8 mouse cellular contexts compared by ENCODE assay signal in the genomic region with DNA sequence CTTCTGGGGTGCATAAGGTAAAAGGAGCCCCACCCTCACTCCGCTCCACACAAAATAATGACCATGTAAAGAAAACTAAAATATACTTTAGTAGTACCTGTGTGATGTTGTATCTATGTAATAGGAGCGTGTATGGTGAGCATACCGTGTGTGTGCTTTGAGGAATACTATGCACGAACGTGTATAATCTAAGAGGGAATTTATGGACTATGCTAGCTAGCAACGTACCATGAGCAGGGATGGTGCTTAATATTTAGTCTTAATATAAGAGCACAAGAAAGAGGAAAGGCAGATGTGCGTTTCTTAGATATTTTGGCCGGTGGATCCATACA. TPM values are rescaled to one million over a fixed set of nuclear protein-coding genes. Genes with fewer than 3 reads are reported as not detected.
DNase-seq lines count a peak whose midpoint lies in the region; ATAC-seq and TF ChIP-seq lines count a peak whose summit lies in the region.

No protein-coding gene starts in this region.

- no peaks in the 10 kb centered on the region for H3K9me3 ChIP-seq in embryonic facial prominence, embryonic 12.5 days
- H3K9me3 ChIP-seq in intestine, embryonic 14.5 days (ENCODE audit: control insufficient read depth, low read length), result no peaks in the 10 kb centered on the region
- no peaks in the 10 kb centered on the region for H3K9me3 ChIP-seq in neural tube, embryonic 12.5 days

- WGBS in liver, adult 2 months, result 3% methylated on average over 8 of the region's 8 CpGs
- 2% methylated on average over 8 of the region's 8 CpGs for WGBS in embryonic facial prominence, embryonic 12.5 days
- 2% methylated on average over 8 of the region's 8 CpGs for WGBS in intestine, embryonic 14.5 days
- 3% methylated on average over 8 of the region's 8 CpGs for WGBS in neural tube, embryonic 12.5 days

- peak overlapping the region; percentile 89 for H3K27ac ChIP-seq in liver, adult 2 months (replicated peaks; ENCODE audit: insufficient read depth, low read depth, low read length)
- H3K27ac ChIP-seq in embryonic facial prominence, embryonic 12.5 days, result peak overlapping the region; percentile 96
- H3K27ac ChIP-seq in intestine, embryonic 14.5 days (ENCODE audit: low read depth), result peak overlapping the region; percentile 97
- 0 out of 2 replicates have a peak overlapping the region, but pooled peaks have one; percentile 50 for H3K27ac ChIP-seq in neural tube, embryonic 12.5 days

- no peaks in the 10 kb centered on the region for H3K36me3 ChIP-seq in liver, adult 2 months (ENCODE audit: control insufficient read depth, insufficient read depth, low read length)
- H3K36me3 ChIP-seq in embryonic facial prominence, embryonic 12.5 days, result no peaks in the 10 kb centered on the region
- H3K36me3 ChIP-seq in intestine, embryonic 14.5 days (ENCODE audit: control insufficient read depth, insufficient read depth, low read length), result no peaks in the 10 kb centered on the region
- no peaks in the 10 kb centered on the region for H3K36me3 ChIP-seq in neural tube, embryonic 12.5 days

- peak overlapping the region; percentile 50 for H3K4me3 ChIP-seq in liver, adult 2 months (ENCODE audit: insufficient read depth, low read depth, low read length)
- peak overlapping the region; percentile 92 for H3K4me3 ChIP-seq in embryonic facial prominence, embryonic 12.5 days
- H3K4me3 ChIP-seq in intestine, embryonic 14.5 days (ENCODE audit: low read depth, low read length), result peak overlapping the region; percentile 95
- H3K4me3 ChIP-seq in neural tube, embryonic 12.5 days, result peak overlapping the region; percentile 89

- ATAC-seq in embryonic facial prominence, embryonic 12.5 days (ENCODE audit: insufficient number of reproducible peaks, insufficient read depth, low FRiP score, low TSS enrichment), result peak; percentile 70
- ATAC-seq in intestine, embryonic 14.5 days (replicated peaks; ENCODE audit: low FRiP score, low TSS enrichment, low read depth), result peak; percentile 59; the same call in 1 of the 2 replicates
- peak; percentile 70 for ATAC-seq in neural tube, embryonic 12.5 days (ENCODE audit: low FRiP score, low read depth)

- no peaks in the 10 kb centered on the region for H3K27me3 ChIP-seq in liver, adult 2 months (ENCODE audit: control insufficient read depth, insufficient read depth, low read length)
- no peaks in the 10 kb centered on the region for H3K27me3 ChIP-seq in embryonic facial prominence, embryonic 12.5 days
- no peaks in the 10 kb centered on the region for H3K27me3 ChIP-seq in intestine, embryonic 14.5 days (replicated peaks; ENCODE audit: control insufficient read depth, insufficient read depth, low read length)
- no peaks in the 10 kb centered on the region for H3K27me3 ChIP-seq in neural tube, embryonic 12.5 days (replicated peaks)

- H3K4me1 ChIP-seq in liver, adult 2 months (ENCODE audit: control insufficient read depth, insufficient read depth, low read length), result peaks cover 13% of the 10 kb centered on the region
- peaks cover 14% of the 10 kb centered on the region for H3K4me1 ChIP-seq in embryonic facial prominence, embryonic 12.5 days
- H3K4me1 ChIP-seq in intestine, embryonic 14.5 days (replicated peaks; ENCODE audit: control insufficient read depth, insufficient read depth, low read length), result peaks cover 4% of the 10 kb centered on the region; the same call in 1 of the 2 replicates
- peaks cover 11% of the 10 kb centered on the region for H3K4me1 ChIP-seq in neural tube, embryonic 12.5 days

- peak overlapping the region; percentile 73 for H3K4me2 ChIP-seq in embryonic facial prominence, embryonic 12.5 days (replicated peaks)
- peak overlapping the region; percentile 76 for H3K4me2 ChIP-seq in intestine, embryonic 14.5 days (ENCODE audit: low read length)
- peak overlapping the region; percentile 77 for H3K4me2 ChIP-seq in neural tube, embryonic 12.5 days (replicated peaks)

- TF ChIP-seq CTCF in liver, adult 2 months (IDR thresholded peaks at IDR 0.05; ENCODE audit: low read depth, low read length), result no peak

- no peak for DNase-seq in liver, adult 2 months (ENCODE audit: extremely low read depth, low read depth, low spot score)
- no peak for DNase-seq in liver
- DNase-seq in intestine, embryonic 14.5 days (ENCODE audit: low spot score), result no peak
- DNase-seq in embryo, embryonic 10.5 days (ENCODE audit: low spot score), result no peak
- DNase-seq in right cerebral cortex, adult 2 months (ENCODE audit: low spot score in 2 of 2), result no peak
- no peak for DNase-seq in kidney, postnatal 4 days

- no peak for TF ChIP-seq POLR2A in liver, adult 2 months (IDR thresholded peaks at IDR 0.05; ENCODE audit: extremely low read depth, insufficient read depth, low read length)

- H3K79me2 ChIP-seq in liver, adult 2 months (ENCODE audit: control insufficient read depth, insufficient read depth, low read length), result peaks cover 8% of the 10 kb centered on the region; the same call in 1 of the 2 replicates

- peak overlapping the region; percentile 68 for H3K9ac ChIP-seq in liver, adult 2 months (ENCODE audit: low read depth, low read length)
- H3K9ac ChIP-seq in embryonic facial prominence, embryonic 12.5 days, result 0 out of 2 replicates have a peak overlapping the region, but pooled peaks have one; percentile 19
- H3K9ac ChIP-seq in intestine, embryonic 14.5 days (ENCODE audit: low read length), result peak overlapping the region; percentile 51
- peak overlapping the region; percentile 14; the same call in 1 of the 2 replicates for H3K9ac ChIP-seq in neural tube, embryonic 12.5 days

RNA-seq across cellular contexts. Expression of a gene that starts 0.5 kb away (rescaled TPM):
- 52.7 and 56.6 TPM in 2 replicates for total RNA-seq in liver, adult 2 months (2014; rRNA removed)
- polyA plus RNA-seq in liver, adult 2 months (2012; rRNA removed), result 9.0 and 9.5 TPM in 2 replicates
- 33.0 and 37.3 TPM in 2 replicates for polyA plus RNA-seq in embryonic facial prominence, embryonic 12.5 days (2016; fragmentation: Nextera tagmentation; extraction: Ambion mirVana)
- 49.6 and 55.7 TPM in 2 replicates for polyA plus RNA-seq in intestine, embryonic 14.5 days (2014; fragmentation: Nextera tagmentation; extraction: Ambion mirVana)
- 25.3 and 26.6 TPM in 2 replicates for polyA plus RNA-seq in neural tube, embryonic 12.5 days (2016; fragmentation: Nextera tagmentation; extraction: Ambion mirVana)

RNA-seq across cellular contexts. Expression of a gene that starts 51.0 kb away (rescaled TPM):
- 2.0 and 3.7 TPM in 2 replicates for total RNA-seq in liver, adult 2 months (2014; rRNA removed)
- polyA plus RNA-seq in liver, adult 2 months (2012; rRNA removed), result 1.3 and 1.5 TPM in 2 replicates
- polyA plus RNA-seq in embryonic facial prominence, embryonic 12.5 days (2016; fragmentation: Nextera tagmentation; extraction: Ambion mirVana), result 2.5 and 2.8 TPM in 2 replicates
- polyA plus RNA-seq in intestine, embryonic 14.5 days (2014; fragmentation: Nextera tagmentation; extraction: Ambion mirVana), result 0.56 and 0.78 TPM in 2 replicates
- 2.0 and 2.8 TPM in 2 replicates for polyA plus RNA-seq in neural tube, embryonic 12.5 days (2016; fragmentation: Nextera tagmentation; extraction: Ambion mirVana)

RNA-seq across cellular contexts. Expression of a gene that starts 51.6 kb away (rescaled TPM):
- total RNA-seq in liver, adult 2 months (2014; rRNA removed), result 0.18 and 0.20 TPM in 2 replicates
- 0.18 and 0.22 TPM in 2 replicates for polyA plus RNA-seq in liver, adult 2 months (2012; rRNA removed)
- polyA plus RNA-seq in embryonic facial prominence, embryonic 12.5 days (2016; fragmentation: Nextera tagmentation; extraction: Ambion mirVana), result 0.14 TPM in 1 of 2 replicates, not detected in the other
- 0.16 TPM in 1 of 2 replicates, not detected in the other for polyA plus RNA-seq in intestine, embryonic 14.5 days (2014; fragmentation: Nextera tagmentation; extraction: Ambion mirVana)
- polyA plus RNA-seq in neural tube, embryonic 12.5 days (2016; fragmentation: Nextera tagmentation; extraction: Ambion mirVana), result 0.27 TPM in 1 of 2 replicates, not detected in the other

Comparison
In these comparisons a context has a peak if more than half of its experiments do, and no peak if none do; other contexts are left out.
1. H3K9ac ChIP-seq: peak in every context shown above with its lines; median percentile 68 in liver, adult 2 months; 51 in intestine, embryonic 14.5 days; 19 in embryonic facial prominence, embryonic 12.5 days; 14 in neural tube, embryonic 12.5 days.